Mouse (Mus musculus): ENCODE measurements around the gene Cpxm1. TPM values are rescaled to one million over a fixed set of nuclear protein-coding genes. Genes with fewer than 3 reads are reported as not detected.

Cpxm1 gene
- polyA plus RNA-seq (2015; fragmentation: Nextera tagmentation; extraction: Ambion mirVana): 29.0 and 32.6 TPM in 2 replicates

GRCm38 (mm10) chr2:130397186-130397985, at the start of gene Cpxm1:
Cpxm1 (minus strand) TSS chr2:130397574.
- peaks cover 20% of the 10 kb centered on the region for H3K4me1 ChIP-seq (replicated peaks)
- no peaks in the 10 kb centered on the region for H3K9me3 ChIP-seq
- H3K4me2 ChIP-seq: peak within 1 kb of the TSS; percentile 90
- H3K27me3 ChIP-seq: peaks cover 18% of the 10 kb centered on the region
- peak within 1 kb of the TSS; percentile 79 for H3K9ac ChIP-seq
- H3K27ac ChIP-seq: peak within 1 kb of the TSS; percentile 23; the same call in 1 of the 2 replicates
- H3K36me3 ChIP-seq: peaks cover 18% of the 10 kb centered on the region
- H3K4me3 ChIP-seq: peak within 1 kb of the TSS; percentile 53
- peak; percentile 90 for ATAC-seq (ENCODE audit: low FRiP score)
- under 1% methylated on average over 35 of the region's 53 CpGs for WGBS

GRCm38 (mm10) chr2:130442162-130442561, 44.8 kb upstream of the Cpxm1 start:
- H3K4me3 ChIP-seq: no peak overlapping the region
- H3K4me2 ChIP-seq: no peak overlapping the region
- no peaks in the 10 kb centered on the region for H3K27me3 ChIP-seq
- no peaks in the 10 kb centered on the region for H3K4me1 ChIP-seq (replicated peaks)
- 87% methylated on average over 10 of the region's 10 CpGs for WGBS
- no peak overlapping the region for H3K27ac ChIP-seq
- H3K36me3 ChIP-seq: peaks cover 73% of the 10 kb centered on the region
- H3K9ac ChIP-seq: no peak overlapping the region
- no peak for ATAC-seq (ENCODE audit: low FRiP score)
- no peaks in the 10 kb centered on the region for H3K9me3 ChIP-seq

DNA sequence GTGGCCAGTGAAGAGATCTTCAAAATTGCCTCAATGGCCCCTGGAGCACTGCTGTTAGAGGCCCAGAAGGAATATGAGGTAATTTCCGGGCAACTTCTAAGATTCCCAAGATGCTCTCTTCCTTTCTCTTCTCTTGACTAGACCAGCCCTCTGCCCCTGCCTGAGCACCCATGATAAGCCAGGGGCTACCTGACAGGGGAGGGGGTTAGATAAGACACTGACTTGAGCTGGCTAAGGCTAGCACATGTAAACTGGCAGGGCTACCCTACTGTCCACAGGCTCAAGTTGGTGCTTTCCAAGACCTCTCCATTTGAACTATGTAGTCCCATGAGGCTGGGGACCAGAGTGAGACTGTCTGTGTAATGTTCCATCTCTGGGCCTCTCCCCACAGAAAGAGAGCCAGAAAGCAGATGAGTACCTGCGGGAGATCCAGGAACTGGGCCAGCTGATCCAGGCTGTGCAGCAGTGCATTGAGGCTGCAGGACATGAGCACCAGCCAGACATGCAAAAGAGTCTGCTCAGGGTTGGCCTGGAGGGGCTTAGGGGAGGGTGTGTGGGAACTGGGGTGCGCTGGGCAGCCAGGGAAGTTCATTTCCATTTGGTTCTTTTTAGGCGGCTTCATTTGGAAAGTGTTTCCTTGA, 42.6 kb upstream of the Cpxm1 start:
- H3K27ac ChIP-seq: no peak overlapping the region
- H3K36me3 ChIP-seq: peaks cover 73% of the 10 kb centered on the region
- H3K9ac ChIP-seq: no peak overlapping the region
- H3K27me3 ChIP-seq: no peaks in the 10 kb centered on the region
- H3K4me3 ChIP-seq: no peak overlapping the region
- H3K4me2 ChIP-seq: no peak overlapping the region
- ATAC-seq (ENCODE audit: low FRiP score): no peak
- 85% methylated on average over 4 of the region's 4 CpGs for WGBS
- H3K9me3 ChIP-seq: no peaks in the 10 kb centered on the region
- H3K4me1 ChIP-seq (replicated peaks): no peaks in the 10 kb centered on the region

DNA sequence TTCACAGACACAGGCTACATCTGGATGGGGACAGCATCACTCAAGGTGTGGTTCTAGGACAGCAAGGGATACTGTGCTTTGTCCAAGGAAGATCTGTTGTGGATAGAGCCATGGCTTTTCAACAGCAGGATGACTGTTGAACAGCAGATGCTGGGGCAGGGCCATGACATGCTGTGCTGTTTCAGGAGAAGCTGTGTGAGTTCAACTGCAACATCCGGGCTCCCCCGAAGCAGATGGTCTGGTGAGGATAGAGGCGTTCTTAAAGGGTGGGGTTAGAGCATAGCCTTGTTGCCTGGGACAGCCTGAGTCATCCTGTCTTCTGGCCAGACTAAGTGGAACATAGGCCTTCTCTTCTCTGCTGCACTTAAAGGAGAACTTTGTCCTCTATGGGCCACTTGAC, 41.5 kb upstream of the Cpxm1 start:
- no peaks in the 10 kb centered on the region for H3K27me3 ChIP-seq
- no peak overlapping the region for H3K9ac ChIP-seq
- no peaks in the 10 kb centered on the region for H3K4me1 ChIP-seq (replicated peaks)
- H3K36me3 ChIP-seq: peaks cover 66% of the 10 kb centered on the region
- no peak for ATAC-seq (ENCODE audit: low FRiP score)
- WGBS: 95% methylated on average over 3 of the region's 3 CpGs
- H3K9me3 ChIP-seq: no peaks in the 10 kb centered on the region
- no peak overlapping the region for H3K4me2 ChIP-seq
- no peak overlapping the region for H3K27ac ChIP-seq
- no peak overlapping the region for H3K4me3 ChIP-seq

GRCm38 (mm10) chr2:130436769-130437168, 39.4 kb upstream of the Cpxm1 start:
- WGBS: 94% methylated on average over 1 of the region's 1 CpGs
- Histone ChIP-seq H3K4me3 (no peak overlapping the region), H3K27me3 (no peaks in the 10 kb centered on the region), H3K9ac (no peak overlapping the region), H3K9me3 (no peaks in the 10 kb centered on the region), H3K36me3 (peaks cover 50% of the 10 kb centered on the region), H3K4me2 (no peak overlapping the region), H3K4me1 (replicated peaks) (no peaks in the 10 kb centered on the region), H3K27ac (no peak overlapping the region)
- no peak for ATAC-seq (ENCODE audit: low FRiP score)

- Histone ChIP-seq H3K4me3 (no peak overlapping the region), H3K9ac (no peak overlapping the region), H3K27ac (no peak overlapping the region), H3K27me3 (no peaks in the 10 kb centered on the region), H3K36me3 (peaks cover 16% of the 10 kb centered on the region), H3K4me1 (replicated peaks) (no peaks in the 10 kb centered on the region), H3K4me2 (no peak overlapping the region), H3K9me3 (no peaks in the 10 kb centered on the region)
- WGBS: 24% methylated on average over 4 of the region's 4 CpGs
- 0 out of 2 replicates have a peak, but pooled peaks have one; percentile 54 for ATAC-seq (ENCODE audit: low FRiP score)
Measured at GRCm38 (mm10) chr2:130433152-130433551, 35.8 kb upstream of the Cpxm1 start.

GRCm38 (mm10) chr2:130432157-130432556, 34.8 kb upstream of the Cpxm1 start:
- ATAC-seq (ENCODE audit: low FRiP score): no peak
- H3K4me2 ChIP-seq: no peak overlapping the region
- no peaks in the 10 kb centered on the region for H3K27me3 ChIP-seq
- no peak overlapping the region for H3K4me3 ChIP-seq
- peaks cover 7% of the 10 kb centered on the region for H3K36me3 ChIP-seq
- H3K9ac ChIP-seq: no peak overlapping the region
- H3K27ac ChIP-seq: no peak overlapping the region
- 92% methylated on average over 3 of the region's 3 CpGs for WGBS
- 0 out of 2 replicates have a peak, but pooled peaks cover 3% of the 10 kb centered on the region for H3K4me1 ChIP-seq (replicated peaks)
- H3K9me3 ChIP-seq: no peaks in the 10 kb centered on the region

GRCm38 (mm10) chr2:130430484-130430883, 33.1 kb upstream of the Cpxm1 start:
- 85% methylated on average over 3 of the region's 3 CpGs for WGBS
- no peak overlapping the region for H3K27ac ChIP-seq
- no peak overlapping the region for H3K9ac ChIP-seq
- peaks cover 8% of the 10 kb centered on the region for H3K4me1 ChIP-seq (replicated peaks)
- no peaks in the 10 kb centered on the region for H3K9me3 ChIP-seq
- ATAC-seq (ENCODE audit: low FRiP score): no peak
- H3K36me3 ChIP-seq: peaks cover 7% of the 10 kb centered on the region
- no peak overlapping the region for H3K4me3 ChIP-seq
- H3K4me2 ChIP-seq: no peak overlapping the region
- H3K27me3 ChIP-seq: no peaks in the 10 kb centered on the region

DNA sequence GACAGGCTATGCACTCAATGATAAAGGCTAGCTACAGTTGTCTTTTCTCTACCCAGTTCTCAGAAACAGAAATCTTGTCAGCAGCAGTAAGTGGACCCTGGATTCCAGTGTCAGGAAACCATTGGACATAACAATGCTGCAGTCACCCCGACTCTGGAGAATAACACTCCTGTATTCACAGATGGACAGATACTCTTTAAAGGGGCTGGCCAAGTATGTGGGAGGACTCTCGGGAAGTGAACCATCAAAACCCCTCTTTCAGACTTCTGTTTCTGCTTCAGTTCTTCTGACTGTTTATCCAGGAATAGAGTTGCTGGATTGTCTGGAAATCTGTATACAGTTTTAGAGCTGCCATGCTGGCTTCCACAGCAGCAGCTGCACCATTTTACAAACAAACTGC, 32.5 kb upstream of the Cpxm1 start:
- H3K4me3 ChIP-seq: no peak overlapping the region
- H3K4me1 ChIP-seq (replicated peaks): peaks cover 15% of the 10 kb centered on the region
- ATAC-seq (ENCODE audit: low FRiP score): no peak
- H3K9me3 ChIP-seq: no peaks in the 10 kb centered on the region
- peak overlapping the region; percentile 3; the same call in 1 of the 2 replicates for H3K9ac ChIP-seq
- H3K27ac ChIP-seq: no peak overlapping the region
- 62% methylated on average over 2 of the region's 2 CpGs for WGBS
- H3K27me3 ChIP-seq: no peaks in the 10 kb centered on the region
- H3K4me2 ChIP-seq: no peak overlapping the region
- H3K36me3 ChIP-seq: peaks cover 7% of the 10 kb centered on the region

DNA sequence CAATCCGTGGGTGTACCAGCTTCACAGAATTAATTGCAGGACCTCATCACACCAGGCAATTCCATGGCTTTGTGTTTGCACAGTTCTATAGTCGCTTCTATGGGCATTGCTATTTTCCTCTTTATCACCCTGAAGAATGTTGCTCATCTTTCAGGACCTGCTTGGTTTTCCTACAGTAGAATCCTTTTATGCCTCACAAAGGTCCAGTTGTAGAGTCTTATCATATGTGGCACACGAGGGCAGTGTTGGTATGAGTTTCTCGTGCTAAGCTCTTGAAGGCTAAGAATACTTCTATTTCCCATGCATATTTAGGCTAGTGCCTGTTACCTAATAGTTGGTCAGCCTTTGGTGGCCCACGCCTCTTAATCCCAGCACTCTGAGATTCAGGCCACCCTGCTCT, 27.7 kb upstream of the Cpxm1 start:
- H3K9ac ChIP-seq: peak overlapping the region; percentile 91
- H3K4me3 ChIP-seq: peak overlapping the region; percentile 82
- H3K4me2 ChIP-seq: peak overlapping the region; percentile 83
- no peaks in the 10 kb centered on the region for H3K9me3 ChIP-seq
- no peak for ATAC-seq (ENCODE audit: low FRiP score)
- H3K27ac ChIP-seq: peak overlapping the region; percentile 96
- no peaks in the 10 kb centered on the region for H3K36me3 ChIP-seq
- peaks cover 50% of the 10 kb centered on the region for H3K4me1 ChIP-seq (replicated peaks)
- WGBS: 54% methylated on average over 5 of the region's 5 CpGs
- H3K27me3 ChIP-seq: no peaks in the 10 kb centered on the region

DNA sequence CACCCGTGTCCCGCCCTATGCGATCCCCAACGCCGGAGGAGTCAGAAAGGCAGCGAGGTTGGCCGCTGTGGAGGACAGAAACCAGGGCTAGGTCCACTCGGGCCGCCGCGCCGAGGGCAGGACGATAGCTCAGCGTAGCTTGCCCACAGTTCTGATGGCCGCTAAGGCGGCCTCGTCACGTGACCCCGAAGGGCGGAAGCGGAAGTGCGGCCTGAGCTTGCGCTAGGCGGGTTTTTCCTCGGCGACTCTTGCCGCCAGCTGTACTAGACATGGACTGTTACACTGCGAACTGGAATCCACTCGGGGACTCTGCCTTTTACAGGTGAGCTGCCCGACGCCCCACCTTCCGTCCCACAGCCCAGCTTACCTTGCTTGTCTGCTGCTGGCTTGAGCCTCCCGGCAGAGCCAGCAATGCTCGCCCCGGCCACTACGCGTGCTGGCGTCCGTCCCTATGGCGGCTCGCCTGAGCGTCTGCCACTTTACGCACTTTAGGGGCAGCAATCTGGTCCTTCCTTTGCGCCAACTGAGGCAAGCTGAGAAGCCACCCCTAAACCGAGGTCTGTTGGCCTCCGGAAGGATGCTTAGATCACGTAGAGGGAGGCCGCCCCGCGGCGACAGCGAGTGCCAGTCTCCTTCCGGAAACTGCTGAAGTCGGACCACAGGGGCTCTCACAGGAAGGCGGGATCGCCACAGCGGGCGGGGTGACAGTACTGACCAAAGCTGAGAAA, 26.9 kb upstream of the Cpxm1 start, which contains the start of the genes Vps16 and Pced1a:
TSS of gene Vps16 (plus strand) at position 214 of the 728 bp plus-strand sequence.
TSS of gene Pced1a (minus strand) at position 576 of the 728 bp plus-strand sequence.
- Histone ChIP-seq H3K4me1 (replicated peaks) (peaks cover 58% of the 10 kb centered on the region), H3K4me2 (peak within 1 kb of the TSS; percentile 83), H3K4me3 (peak within 1 kb of the TSS; percentile 82), H3K27ac (peak within 1 kb of the TSS; percentile 96), H3K27me3 (no peaks in the 10 kb centered on the region), H3K36me3 (peaks cover 5% of the 10 kb centered on the region), H3K9me3 (no peaks in the 10 kb centered on the region), H3K9ac (peak within 1 kb of the TSS; percentile 91)
- under 1% methylated on average over 58 of the region's 58 CpGs for WGBS
- peak; percentile 96 for ATAC-seq (ENCODE audit: low FRiP score)
